Mouse (Mus musculus): ENCODE results near the gene Lhfpl2. TPM values are rescaled to one million over a fixed set of nuclear protein-coding genes. Genes with fewer than 3 reads are reported as not detected.

Gene Lhfpl2
- polyA plus RNA-seq, 1 experiment from 2014 or later, result 22.3 TPM

DNA sequence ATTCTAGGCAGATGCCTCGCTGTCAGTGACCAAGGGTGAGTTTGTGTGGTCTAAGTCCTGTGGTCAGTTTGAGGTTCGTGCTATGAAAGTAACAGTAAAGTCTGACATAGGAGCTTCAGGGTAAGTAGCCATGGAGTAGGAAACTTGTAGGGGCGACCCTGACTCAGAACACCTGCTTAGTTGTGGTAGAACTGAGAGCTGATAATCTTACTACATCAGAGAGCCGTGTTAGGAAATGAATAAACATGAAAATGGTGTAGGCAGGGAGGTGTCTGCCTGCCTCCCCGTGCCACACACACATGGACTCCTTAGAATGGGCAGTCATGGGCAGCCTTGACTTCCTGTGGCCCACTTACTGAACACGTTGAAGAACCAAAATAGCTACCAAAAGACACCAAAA, 96.1 kb downstream of the Lhfpl2 start:
- no peak overlapping the region for H3K4me2 ChIP-seq (replicated peaks)
- H3K36me3 ChIP-seq, result no peaks in the 10 kb centered on the region
- no peaks in the 10 kb centered on the region for H3K9me3 ChIP-seq
- ATAC-seq (ENCODE audit: low FRiP score, low read depth), result no peak
- WGBS, result 86% methylated on average over 6 of the region's 6 CpGs
- no peaks in the 10 kb centered on the region for H3K27me3 ChIP-seq
- H3K27ac ChIP-seq (replicated peaks), result no peak overlapping the region
- peaks cover 8% of the 10 kb centered on the region for H3K4me1 ChIP-seq
- no peak overlapping the region for H3K9ac ChIP-seq (replicated peaks)
- no peak overlapping the region for H3K4me3 ChIP-seq

DNA sequence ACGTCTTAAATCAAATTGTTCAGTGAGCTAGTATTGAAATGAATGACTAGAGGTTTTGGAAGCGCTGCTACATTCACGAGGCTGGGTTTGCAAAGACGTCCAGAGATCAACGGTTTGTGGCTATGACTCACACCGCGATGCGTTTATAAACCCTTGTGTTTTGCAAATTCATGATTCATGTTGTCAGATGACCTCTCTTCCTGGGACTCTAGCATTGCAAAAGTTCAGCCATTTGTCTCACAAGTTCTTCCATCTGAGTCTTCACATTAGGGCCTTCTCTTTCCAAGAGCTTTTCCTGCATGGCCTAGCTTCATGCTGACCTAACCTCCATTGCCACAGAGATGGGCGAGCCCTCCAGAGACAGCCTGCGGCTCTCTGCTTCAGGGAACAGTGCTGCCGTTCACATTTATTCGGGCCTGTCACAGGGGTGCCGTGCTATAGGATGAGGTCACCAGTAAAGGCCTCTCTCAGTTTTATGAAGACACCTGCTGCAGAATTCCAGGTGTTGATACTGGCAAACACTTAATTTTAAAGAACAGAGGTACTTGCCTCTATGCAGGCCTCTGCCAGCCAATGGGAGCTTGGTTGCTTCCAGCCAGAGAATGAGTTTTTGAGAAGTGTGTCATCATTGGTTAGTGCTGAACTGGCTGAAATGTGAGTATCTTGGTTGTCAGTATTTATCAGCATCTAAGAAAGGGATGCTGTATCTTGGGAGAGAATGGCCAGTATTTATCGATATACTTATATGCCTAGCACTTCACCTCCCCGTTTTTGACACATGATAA, 97.1 kb downstream of the Lhfpl2 start:
- H3K9ac ChIP-seq (replicated peaks), result no peak overlapping the region
- H3K36me3 ChIP-seq, result no peaks in the 10 kb centered on the region
- H3K27ac ChIP-seq (replicated peaks), result no peak overlapping the region
- no peaks in the 10 kb centered on the region for H3K27me3 ChIP-seq
- peaks cover 15% of the 10 kb centered on the region for H3K4me1 ChIP-seq
- ATAC-seq (ENCODE audit: low FRiP score, low read depth), result no peak
- no peak overlapping the region for H3K4me3 ChIP-seq
- 87% methylated on average over 15 of the region's 15 CpGs for WGBS
- H3K9me3 ChIP-seq, result no peaks in the 10 kb centered on the region
- H3K4me2 ChIP-seq (replicated peaks), result no peak overlapping the region

DNA sequence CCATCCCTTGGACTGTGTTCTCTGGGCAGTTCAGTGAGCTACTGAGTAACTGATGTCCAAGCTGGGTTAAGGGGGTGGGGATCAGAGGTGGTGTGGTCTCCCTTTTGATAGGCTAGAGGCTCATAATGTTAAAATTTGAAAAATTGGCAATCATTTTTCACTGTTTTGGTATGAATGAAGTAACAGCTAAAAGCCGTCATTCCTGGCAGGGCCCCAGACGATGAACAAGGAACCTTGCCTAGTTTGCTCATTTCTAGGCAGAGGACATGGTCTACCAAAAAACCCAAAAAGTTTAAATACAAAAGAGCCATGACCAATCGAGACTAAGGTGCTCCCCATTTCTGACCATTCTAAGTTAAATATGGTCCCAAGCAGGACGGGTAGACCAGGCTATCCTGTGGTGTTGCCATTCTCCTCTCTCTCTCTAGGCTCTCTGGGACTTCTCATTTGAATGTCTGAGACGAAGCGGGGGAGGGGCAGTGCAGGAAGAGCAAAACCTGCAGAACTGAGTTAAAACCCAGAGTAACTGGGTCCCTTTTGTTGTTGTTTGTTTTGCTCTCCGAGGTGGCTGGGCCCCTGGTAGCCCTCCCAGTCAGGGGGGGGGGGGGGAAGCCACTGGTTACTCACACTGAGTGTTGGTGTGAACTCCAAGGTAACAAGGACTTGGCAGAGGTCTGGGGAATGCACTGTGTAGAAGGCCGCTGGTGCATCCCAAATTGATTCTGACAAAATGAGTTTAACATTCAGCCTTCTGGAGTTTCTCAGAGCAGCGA, 98.2 kb downstream of the Lhfpl2 start:
- ATAC-seq (ENCODE audit: low FRiP score, low read depth), result no peak
- H3K9ac ChIP-seq (replicated peaks), result no peak overlapping the region
- H3K27ac ChIP-seq (replicated peaks), result no peak overlapping the region
- no peaks in the 10 kb centered on the region for H3K36me3 ChIP-seq
- H3K4me2 ChIP-seq (replicated peaks), result no peak overlapping the region
- peaks cover 15% of the 10 kb centered on the region for H3K4me1 ChIP-seq
- no peaks in the 10 kb centered on the region for H3K9me3 ChIP-seq
- H3K4me3 ChIP-seq, result no peak overlapping the region
- WGBS, result 41% methylated on average over 9 of the region's 9 CpGs
- H3K27me3 ChIP-seq, result no peaks in the 10 kb centered on the region

DNA sequence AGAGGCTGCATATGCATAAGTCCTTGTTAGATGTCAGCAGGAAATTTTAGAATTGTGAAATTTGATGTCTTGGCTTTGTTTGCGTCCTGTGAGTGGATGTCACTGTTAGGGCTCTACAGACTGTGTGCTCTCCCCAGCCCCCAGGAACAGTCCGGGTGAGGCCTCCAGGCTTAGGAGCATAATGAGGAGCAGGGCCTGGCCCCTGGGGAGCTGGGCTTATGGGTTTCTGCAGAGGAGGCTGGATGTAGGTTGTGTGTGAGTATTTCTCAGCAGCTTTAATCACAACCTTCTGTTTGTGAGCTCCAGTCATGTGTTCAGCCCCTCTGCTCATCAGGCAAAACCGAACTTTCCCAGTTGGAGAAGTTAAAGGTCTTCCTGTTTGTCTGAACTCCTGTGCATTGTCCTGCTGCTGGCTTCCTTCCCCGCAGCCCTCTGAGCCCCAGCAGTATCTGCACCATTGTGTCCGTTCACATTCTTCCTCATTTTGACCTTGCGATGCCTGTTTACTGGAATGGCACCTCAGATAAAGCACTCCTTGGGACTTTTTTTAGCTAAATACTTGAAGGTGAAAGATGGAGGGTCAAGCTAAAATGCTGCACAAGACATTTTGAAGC, 101.4 kb downstream of the Lhfpl2 start:
- Histone ChIP-seq H3K4me1 (peaks cover 10% of the 10 kb centered on the region), H3K27ac (replicated peaks) (0 out of 2 replicates have a peak overlapping the region, but pooled peaks have one; percentile 16), H3K4me3 (no peak overlapping the region), H3K9me3 (no peaks in the 10 kb centered on the region), H3K27me3 (no peaks in the 10 kb centered on the region), H3K4me2 (replicated peaks) (no peak overlapping the region), H3K36me3 (no peaks in the 10 kb centered on the region), H3K9ac (replicated peaks) (no peak overlapping the region)
- 51% methylated on average over 6 of the region's 6 CpGs for WGBS
- ATAC-seq (ENCODE audit: low FRiP score, low read depth), result no peak

DNA sequence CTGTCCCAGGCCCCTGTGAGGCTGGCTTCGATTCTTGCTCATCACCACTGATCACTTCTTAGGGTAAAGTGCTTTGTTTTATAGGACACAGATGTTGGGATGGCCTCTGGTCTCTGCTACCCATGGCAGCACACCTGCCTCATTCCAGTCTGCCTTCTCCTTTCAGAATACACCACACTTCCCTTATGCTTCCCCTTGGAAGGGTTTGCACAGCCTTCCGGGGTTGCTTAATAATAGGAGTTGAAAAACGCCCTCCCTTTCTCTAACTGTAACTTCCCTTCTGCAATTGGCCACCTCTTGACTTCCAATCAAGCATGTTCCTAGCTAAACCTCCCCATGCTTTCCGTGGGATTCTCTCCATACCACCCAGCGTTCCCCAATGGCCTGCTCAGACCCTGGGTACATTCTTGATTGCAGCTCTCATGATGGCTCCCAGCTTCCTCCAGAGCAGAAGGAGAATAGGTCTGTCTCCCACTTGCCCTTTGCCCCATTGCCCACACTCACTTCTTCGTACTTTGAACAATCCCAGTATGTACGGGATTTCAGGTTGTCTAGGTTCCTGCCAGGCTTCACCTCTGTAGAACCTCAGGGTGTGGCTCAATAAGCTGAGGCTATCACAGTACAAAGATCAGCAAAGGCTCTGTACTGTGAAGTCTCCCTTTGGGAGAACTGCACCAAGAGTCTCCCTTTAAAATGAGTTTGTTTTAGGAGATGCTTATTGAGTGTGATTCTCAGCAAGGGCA, 102.1 kb downstream of the Lhfpl2 start:
- Histone ChIP-seq H3K4me2 (replicated peaks) (no peak overlapping the region), H3K27ac (replicated peaks) (0 out of 2 replicates have a peak overlapping the region, but pooled peaks have one; percentile 16), H3K4me3 (no peak overlapping the region), H3K9me3 (no peaks in the 10 kb centered on the region), H3K4me1 (peaks cover 10% of the 10 kb centered on the region), H3K9ac (replicated peaks) (no peak overlapping the region), H3K27me3 (no peaks in the 10 kb centered on the region), H3K36me3 (no peaks in the 10 kb centered on the region)
- no peak for ATAC-seq (ENCODE audit: low FRiP score, low read depth)
- WGBS, result 84% methylated on average over 7 of the region's 7 CpGs

DNA sequence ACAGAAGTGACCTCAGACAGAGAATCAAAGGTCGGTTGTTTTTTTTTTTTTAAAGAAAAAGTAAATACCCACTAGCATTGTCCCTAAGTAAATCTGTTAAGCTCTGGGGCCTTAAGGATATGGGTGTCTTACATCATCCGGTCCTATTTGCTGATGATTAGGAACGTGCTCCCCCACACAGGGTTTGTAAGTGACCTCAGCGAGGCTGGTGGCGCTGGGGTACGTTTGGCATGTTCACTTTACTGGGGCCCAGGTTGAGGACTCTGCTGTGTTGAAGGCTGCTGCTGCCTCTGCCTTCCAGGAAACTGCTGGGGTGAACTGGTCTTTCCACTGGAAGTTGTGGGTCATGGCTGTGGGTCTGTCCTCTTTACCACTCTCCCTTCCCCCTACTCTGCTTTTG, 106.9 kb downstream of the Lhfpl2 start:
- WGBS, result 75% methylated on average over 6 of the region's 6 CpGs
- Histone ChIP-seq H3K4me2 (replicated peaks) (no peak overlapping the region), H3K9me3 (no peaks in the 10 kb centered on the region), H3K27me3 (peaks cover 13% of the 10 kb centered on the region; the same call in 1 of the 2 replicates), H3K4me1 (no peaks in the 10 kb centered on the region), H3K9ac (replicated peaks) (no peak overlapping the region), H3K36me3 (no peaks in the 10 kb centered on the region), H3K27ac (replicated peaks) (no peak overlapping the region), H3K4me3 (no peak overlapping the region)
- no peak for ATAC-seq (ENCODE audit: low FRiP score, low read depth)

DNA sequence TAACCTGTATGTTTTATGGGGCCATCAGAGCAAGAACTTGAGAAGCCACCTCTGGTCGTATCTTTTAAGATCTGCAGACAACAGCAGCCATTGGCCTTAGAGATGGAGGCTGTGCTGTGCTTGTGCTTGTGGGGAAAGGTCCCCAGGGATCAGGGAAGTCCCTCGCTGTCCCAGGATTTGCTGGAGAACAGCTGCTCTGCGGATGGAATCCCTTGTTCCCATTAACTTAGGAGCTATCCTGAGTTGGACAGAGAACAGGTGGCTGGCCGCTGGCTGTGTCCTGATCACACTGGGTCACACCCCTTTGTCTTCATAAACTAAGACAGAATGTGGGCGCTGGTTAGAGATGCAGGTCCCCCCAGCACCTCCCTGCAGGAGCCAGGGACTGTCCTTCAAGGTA, 110.7 kb downstream of the Lhfpl2 start:
- Histone ChIP-seq H3K36me3 (no peaks in the 10 kb centered on the region), H3K4me1 (peaks cover 6% of the 10 kb centered on the region; the same call in 1 of the 2 replicates), H3K9ac (replicated peaks) (no peak overlapping the region), H3K27ac (replicated peaks) (no peak overlapping the region), H3K4me3 (no peak overlapping the region), H3K27me3 (peaks cover 43% of the 10 kb centered on the region), H3K4me2 (replicated peaks) (no peak overlapping the region), H3K9me3 (no peaks in the 10 kb centered on the region)
- 84% methylated on average over 5 of the region's 5 CpGs for WGBS
- no peak for ATAC-seq (ENCODE audit: low FRiP score, low read depth)

DNA sequence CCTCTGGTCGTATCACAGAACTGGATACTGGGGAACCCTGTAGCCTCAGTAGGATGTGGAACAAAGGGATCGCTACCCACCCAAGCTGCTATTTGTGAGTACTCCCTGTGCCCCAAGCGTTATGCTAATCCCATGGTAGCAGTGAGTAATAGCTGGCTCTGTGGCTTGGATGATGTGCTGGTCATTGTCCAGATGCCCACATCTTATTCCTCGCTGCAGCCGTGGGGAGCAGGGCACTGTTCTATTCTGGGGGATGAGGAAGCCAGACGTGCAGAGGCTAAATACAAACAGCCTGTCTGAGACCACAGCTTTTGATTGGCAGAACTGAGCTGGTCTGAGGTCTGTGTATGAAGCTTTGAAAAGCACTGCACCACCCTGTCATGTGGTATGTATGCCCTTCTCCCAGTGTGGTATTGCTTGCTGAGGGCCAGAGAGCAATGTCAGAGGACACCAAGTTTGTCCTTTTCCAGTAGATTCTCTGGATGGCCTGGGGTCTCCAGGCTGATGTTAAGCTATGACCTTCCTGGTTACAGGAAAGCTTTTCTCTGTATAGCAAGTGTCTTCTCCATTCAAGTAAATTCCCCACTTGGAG, 111.8 kb downstream of the Lhfpl2 start:
- no peak overlapping the region for H3K9ac ChIP-seq (replicated peaks)
- no peaks in the 10 kb centered on the region for H3K9me3 ChIP-seq
- peaks cover 46% of the 10 kb centered on the region for H3K27me3 ChIP-seq
- 62% methylated on average over 6 of the region's 6 CpGs for WGBS
- ATAC-seq (ENCODE audit: low FRiP score, low read depth), result no peak
- H3K4me2 ChIP-seq (replicated peaks), result no peak overlapping the region
- H3K27ac ChIP-seq (replicated peaks), result no peak overlapping the region
- no peaks in the 10 kb centered on the region for H3K36me3 ChIP-seq
- peaks cover 17% of the 10 kb centered on the region for H3K4me1 ChIP-seq
- no peak overlapping the region for H3K4me3 ChIP-seq

DNA sequence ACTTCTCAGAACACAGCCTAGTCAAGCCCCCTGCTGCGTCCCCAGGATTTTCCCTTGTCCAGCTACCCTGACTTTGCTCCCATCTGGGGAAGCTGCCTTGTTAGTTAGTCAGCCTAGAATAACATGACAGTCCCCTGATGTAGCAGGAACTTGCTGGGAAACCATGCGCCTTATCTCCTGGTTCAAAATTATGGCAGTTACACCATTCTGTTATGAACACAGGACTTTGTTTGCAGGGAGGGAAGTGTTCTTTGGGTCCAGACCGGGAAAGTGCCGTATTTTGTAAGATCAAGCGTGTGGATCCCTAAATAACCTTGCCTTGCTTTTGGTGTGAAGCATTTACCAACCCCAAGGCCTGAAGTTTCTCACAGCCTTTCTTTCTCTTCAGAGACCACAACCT, 114.0 kb downstream of the Lhfpl2 start:
- no peak overlapping the region for H3K4me2 ChIP-seq (replicated peaks)
- no peak overlapping the region for H3K27ac ChIP-seq (replicated peaks)
- no peak overlapping the region for H3K4me3 ChIP-seq
- no peaks in the 10 kb centered on the region for H3K9me3 ChIP-seq
- no peak overlapping the region for H3K9ac ChIP-seq (replicated peaks)
- WGBS, result 30% methylated on average over 5 of the region's 5 CpGs
- H3K36me3 ChIP-seq, result no peaks in the 10 kb centered on the region
- ATAC-seq (ENCODE audit: low FRiP score, low read depth), result no peak
- H3K27me3 ChIP-seq, result peaks cover 62% of the 10 kb centered on the region
- H3K4me1 ChIP-seq, result peaks cover 22% of the 10 kb centered on the region

DNA sequence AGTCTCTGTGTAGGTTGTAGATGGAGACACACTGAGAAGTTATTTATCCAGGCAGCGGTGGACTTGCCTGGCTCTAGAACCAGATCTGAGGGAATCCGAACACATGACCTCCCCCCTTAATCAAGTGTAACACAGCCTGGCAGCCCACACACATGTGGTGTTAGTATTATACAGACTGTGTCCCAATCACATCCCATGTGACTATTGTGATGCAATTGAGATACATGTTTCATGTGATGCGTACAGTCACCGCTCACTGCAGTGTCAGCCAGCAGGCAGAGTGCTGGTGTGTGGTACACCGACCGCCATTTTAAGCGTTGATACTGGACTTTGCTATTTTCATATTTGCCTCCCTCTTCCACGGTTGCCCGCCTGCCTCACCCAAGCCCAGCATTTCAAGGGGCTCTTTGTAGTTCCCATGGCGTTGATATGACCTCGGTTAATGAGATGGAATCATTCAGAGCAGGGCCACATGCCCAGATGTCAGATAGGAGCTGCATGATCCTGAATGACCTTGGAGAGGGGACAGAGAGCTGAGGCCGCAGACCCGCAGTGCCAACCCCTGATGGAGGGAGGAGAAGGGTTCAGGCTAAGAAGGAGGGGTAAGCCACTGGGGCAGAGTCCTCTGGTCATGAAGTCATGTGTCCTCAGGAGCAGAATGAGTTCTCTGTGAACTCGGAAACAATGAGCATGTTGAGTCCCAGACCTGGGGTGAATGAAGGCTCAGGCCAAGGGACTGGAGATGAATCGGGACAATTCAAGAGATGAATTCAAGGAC, 115.1 kb downstream of the Lhfpl2 start:
- Histone ChIP-seq H3K27me3 (peaks cover 65% of the 10 kb centered on the region), H3K4me1 (peaks cover 22% of the 10 kb centered on the region), H3K9ac (replicated peaks) (no peak overlapping the region), H3K4me3 (no peak overlapping the region), H3K4me2 (replicated peaks) (no peak overlapping the region), H3K9me3 (no peaks in the 10 kb centered on the region), H3K27ac (replicated peaks) (no peak overlapping the region), H3K36me3 (no peaks in the 10 kb centered on the region)
- peak; percentile 25; the same call in 1 of the 2 replicates for ATAC-seq (ENCODE audit: low FRiP score, low read depth)
- 78% methylated on average over 15 of the region's 15 CpGs for WGBS

Measured in midbrain, embryonic 12.5 days (tissue).